Mouse (Mus musculus) macrophage (primary cell): Measurements from ENCODE around the gene Lrmp. TPM values are rescaled to one million over a fixed set of nuclear protein-coding genes. Genes with fewer than 3 reads are reported as not detected.

Source experiments
- H3K27ac ChIP-seq: fragments of 350-480 bp; formaldehyde crosslinking; 2 replicates; pipeline ENCODE4 v1.9.0; 2021
- H3K36me3 ChIP-seq: fragments of 350-480 bp; formaldehyde crosslinking; 2 replicates; pipeline ENCODE4 v1.9.0; 2021; ENCODE audit errors: inconsistent target
- H3K4me3 ChIP-seq: fragments of 350-480 bp; formaldehyde crosslinking; 2 replicates; pipeline ENCODE4 v1.9.0; 2021; ENCODE audit errors: inconsistent target
- H3K79me2 ChIP-seq: fragments of 350-480 bp; formaldehyde crosslinking; 2 replicates; pipeline ENCODE4 v1.9.0; 2021; ENCODE audit errors: inconsistent target
- WGBS: methylation state at CpG from one replicate; pipeline ENCODE4 v1.1.7; 2026; ENCODE audit warnings: inconsistent platforms; ENCODE audit not compliant: missing documents; 5-methylcytosine and 5-hydroxymethylcytosine counted together
- polyA plus RNA-seq: library from polyadenylated mRNA; stranded (reverse); fragments of 250-400 nt; gene quantifications from 3 replicates; pipeline ENCODE4 v1.2.4, GENCODE M21; 2018; ENCODE audit warnings: inconsistent platforms

Lrmp gene
- polyA plus RNA-seq, 1 experiment from 2014 or later, result 61.8 TPM

- Histone ChIP-seq H3K79me2 (no peaks in the 10 kb centered on the region), H3K27ac (no peak overlapping the region), H3K4me3 (no peak overlapping the region), H3K36me3 (no peaks in the 10 kb centered on the region)
- WGBS, result 92% methylated on average over 1 of the region's 1 CpGs
Observed at GRCm38 (mm10) chr6:145186096-145186495, 70.6 kb downstream of the Lrmp start.

GRCm38 (mm10) chr6:145187093-145188088 is 71.9 kb downstream of the Lrmp start:
- 45% methylated on average over 25 of the region's 27 CpGs for WGBS
- no peaks in the 10 kb centered on the region for H3K36me3 ChIP-seq
- no peaks in the 10 kb centered on the region for H3K79me2 ChIP-seq
- H3K27ac ChIP-seq, result no peak overlapping the region
- H3K4me3 ChIP-seq, result peak overlapping the region; percentile 41

GRCm38 (mm10) chr6:145193038-145193437 is 77.6 kb downstream of the Lrmp start:
- Histone ChIP-seq H3K36me3 (no peaks in the 10 kb centered on the region), H3K79me2 (no peaks in the 10 kb centered on the region), H3K4me3 (no peak overlapping the region), H3K27ac (no peak overlapping the region)
- 87% methylated on average over 3 of the region's 3 CpGs for WGBS

- no peaks in the 10 kb centered on the region for H3K36me3 ChIP-seq
- 25% methylated on average over 11 of the region's 11 CpGs for WGBS
- H3K27ac ChIP-seq, result no peak overlapping the region
- no peak overlapping the region for H3K4me3 ChIP-seq
- no peaks in the 10 kb centered on the region for H3K79me2 ChIP-seq
Observed at GRCm38 (mm10) chr6:145193446-145193845, 78.0 kb downstream of the Lrmp start.

GRCm38 (mm10) chr6:145197949-145198686 is 82.7 kb downstream of the Lrmp start:
- Histone ChIP-seq H3K36me3 (no peaks in the 10 kb centered on the region), H3K79me2 (no peaks in the 10 kb centered on the region), H3K4me3 (no peak overlapping the region), H3K27ac (no peak overlapping the region)
- 95% methylated on average over 8 of the region's 8 CpGs for WGBS

- no peaks in the 10 kb centered on the region for H3K36me3 ChIP-seq
- WGBS, result 68% methylated on average over 13 of the region's 13 CpGs
- no peak overlapping the region for H3K4me3 ChIP-seq
- no peaks in the 10 kb centered on the region for H3K79me2 ChIP-seq
- no peak overlapping the region for H3K27ac ChIP-seq
Observed at GRCm38 (mm10) chr6:145202432-145203125, 87.1 kb downstream of the Lrmp start.

- H3K4me3 ChIP-seq, result no peak overlapping the region
- H3K79me2 ChIP-seq, result no peaks in the 10 kb centered on the region
- no peaks in the 10 kb centered on the region for H3K36me3 ChIP-seq
- H3K27ac ChIP-seq, result no peak overlapping the region
- WGBS, result 84% methylated on average over 6 of the region's 6 CpGs
Observed at GRCm38 (mm10) chr6:145204440-145204839, 89.0 kb downstream of the Lrmp start.

- Histone ChIP-seq H3K36me3 (no peaks in the 10 kb centered on the region), H3K79me2 (no peaks in the 10 kb centered on the region), H3K27ac (no peak overlapping the region), H3K4me3 (no peak overlapping the region)
- 86% methylated on average over 10 of the region's 10 CpGs for WGBS
Observed at GRCm38 (mm10) chr6:145205142-145205541, 89.7 kb downstream of the Lrmp start.

- Histone ChIP-seq H3K4me3 (peak overlapping the region; percentile 42), H3K79me2 (peaks cover 6% of the 10 kb centered on the region; the same call in 1 of the 2 replicates), H3K27ac (no peak overlapping the region), H3K36me3 (no peaks in the 10 kb centered on the region)
- WGBS, result 31% methylated on average over 8 of the region's 8 CpGs
Observed at GRCm38 (mm10) chr6:145210056-145210680, 94.7 kb downstream of the Lrmp start.

- Histone ChIP-seq H3K27ac (peak within 1 kb of the TSS; percentile 76), H3K4me3 (peak within 1 kb of the TSS; percentile 97), H3K36me3 (no peaks in the 10 kb centered on the region), H3K79me2 (peaks cover 6% of the 10 kb centered on the region; the same call in 1 of the 2 replicates)
- WGBS, result under 1% methylated on average over 32 of the region's 36 CpGs
Observed at GRCm38 (mm10) chr6:145210816-145211338, 95.4 kb downstream of the Lrmp start, which contains the start of the genes Casc1 and Etfrf1. TSS of gene Casc1 (minus strand) at chr6:145211005. TSS of gene Etfrf1 (plus strand) at chr6:145211134.

GRCm38 (mm10) chr6:145211376-145212305 is 96.2 kb downstream of the Lrmp start:
- peak overlapping the region; percentile 97 for H3K4me3 ChIP-seq
- 3% methylated on average over 21 of the region's 21 CpGs for WGBS
- H3K79me2 ChIP-seq, result peaks cover 6% of the 10 kb centered on the region; the same call in 1 of the 2 replicates
- peak overlapping the region; percentile 76 for H3K27ac ChIP-seq
- H3K36me3 ChIP-seq, result no peaks in the 10 kb centered on the region

GRCm38 (mm10) chr6:145213916-145214315 is 98.5 kb downstream of the Lrmp start:
- Histone ChIP-seq H3K27ac (no peak overlapping the region), H3K79me2 (peaks cover 6% of the 10 kb centered on the region; the same call in 1 of the 2 replicates), H3K36me3 (peaks cover 7% of the 10 kb centered on the region; the same call in 1 of the 2 replicates), H3K4me3 (no peak overlapping the region)
- WGBS, result 93% methylated on average over 2 of the region's 2 CpGs

GRCm38 (mm10) chr6:145215826-145216225 is 100.4 kb downstream of the Lrmp start:
- Histone ChIP-seq H3K79me2 (peaks cover 6% of the 10 kb centered on the region; the same call in 1 of the 2 replicates), H3K4me3 (no peak overlapping the region), H3K27ac (no peak overlapping the region), H3K36me3 (peaks cover 17% of the 10 kb centered on the region)
- WGBS, result 81% methylated on average over 3 of the region's 3 CpGs
